In the genomic region with DNA sequence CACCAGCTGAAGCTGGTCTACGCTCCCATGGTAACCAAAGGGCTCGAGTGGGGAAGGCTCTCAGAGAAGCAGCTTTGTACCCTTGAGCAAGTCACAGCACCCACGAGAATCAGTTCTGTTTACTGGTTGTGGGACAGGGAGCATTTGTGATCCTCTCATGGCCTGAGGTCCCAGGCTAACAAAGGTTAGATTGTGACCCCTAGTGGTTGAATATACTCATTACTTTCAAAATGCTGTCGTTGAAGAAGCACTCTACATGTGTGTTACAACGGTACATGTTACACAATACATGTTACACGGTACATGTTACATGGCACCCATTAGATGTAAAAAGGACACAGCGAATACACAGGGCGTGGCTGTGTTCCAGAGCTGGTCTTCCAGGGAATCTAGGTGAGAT, we compare ENCODE assay signal across 9 mouse cellular contexts. TPM values are rescaled to one million over a fixed set of nuclear protein-coding genes. Genes with fewer than 3 reads are reported as not detected.
DNase-seq lines count a peak whose midpoint lies in the region; ATAC-seq and TF ChIP-seq lines count a peak whose summit lies in the region.
"Had no signal": no experiment of that assay in that cellular context is flagged by ENCODE, and none has a peak within 500 bp of the region (broad histone marks: within the 10 kb centered on the region; RNA-seq: fewer than 3 reads in every experiment).

No protein-coding gene starts in this region.

- H3K9ac ChIP-seq in heart, postnatal 0 days (replicated peaks; ENCODE audit: low read depth, low read length): no peak overlapping the region
- H3K9ac ChIP-seq: heart, embryonic 15.5 days had no signal

- no peak overlapping the region for H3K4me2 ChIP-seq in heart, postnatal 0 days (ENCODE audit: low read depth, low read length)
- H3K4me2 ChIP-seq: heart, embryonic 15.5 days had no signal

- H3K4me3 ChIP-seq in heart, postnatal 0 days (ENCODE audit: low read depth, low read length): no peak overlapping the region
- no peak overlapping the region for H3K4me3 ChIP-seq in thymus, adult 2 months (ENCODE audit: control insufficient read depth, insufficient read depth, low read length)
- no peak overlapping the region for H3K4me3 ChIP-seq in cortical plate, adult 2 months (ENCODE audit: insufficient read depth, low read length)
- H3K4me3 ChIP-seq: heart, embryonic 15.5 days had no signal

- no peaks in the 10 kb centered on the region for H3K4me1 ChIP-seq in heart, postnatal 0 days (ENCODE audit: control insufficient read depth, insufficient read depth)
- peaks cover 4% of the 10 kb centered on the region for H3K4me1 ChIP-seq in thymus, adult 2 months (replicated peaks; ENCODE audit: control insufficient read depth, insufficient read depth, low read length)
- H3K4me1 ChIP-seq in cortical plate, adult 2 months (ENCODE audit: control insufficient read depth, insufficient read depth, low read length): peaks cover 3% of the 10 kb centered on the region

- H3K36me3 ChIP-seq in heart, postnatal 0 days (replicated peaks; ENCODE audit: control insufficient read depth, insufficient read depth, low read length): no peaks in the 10 kb centered on the region
- H3K36me3 ChIP-seq in thymus, adult 2 months (ENCODE audit: control insufficient read depth, insufficient read depth, low read length): no peaks in the 10 kb centered on the region
- H3K36me3 ChIP-seq in splenic B cell, adult 2 months (ENCODE audit: control insufficient read depth, insufficient read depth, low read length, poor library complexity, severe bottlenecking): no peaks in the 10 kb centered on the region; the same call in 1 of the 2 replicates

- TF ChIP-seq EP300 in heart, postnatal 0 days (IDR thresholded peaks at IDR 0.05; ENCODE audit: low read depth): no peak

- TF ChIP-seq POLR2A in thymus, adult 2 months (IDR thresholded peaks at IDR 0.05; ENCODE audit: control insufficient read depth, extremely low read depth, insufficient read depth, low read length, poor library complexity): no peak
- no peak for TF ChIP-seq POLR2A in cortical plate, adult 2 months (IDR thresholded peaks at IDR 0.05; ENCODE audit: extremely low read depth, insufficient read depth, low read length)

- peak; percentile 62 for TF ChIP-seq CTCF in heart, postnatal 0 days (IDR thresholded peaks at IDR 0.05; ENCODE audit: low read depth)
- peak; percentile 42; the same call in 1 of the 2 replicates for TF ChIP-seq CTCF in thymus, adult 2 months (IDR thresholded peaks at IDR 0.05; ENCODE audit: borderline replicate concordance, control insufficient read depth, extremely low read depth, insufficient read depth, low read length, poor library complexity)
- TF ChIP-seq CTCF in cortical plate, adult 2 months (IDR thresholded peaks at IDR 0.05; ENCODE audit: extremely low read depth, insufficient read depth, low read length): peak; percentile 47; the same call in 1 of the 2 replicates

- no peak overlapping the region for H3K27ac ChIP-seq in heart, postnatal 0 days (ENCODE audit: low read depth)
- H3K27ac ChIP-seq in thymus, adult 2 months (ENCODE audit: control insufficient read depth, insufficient read depth, low read length): no peak overlapping the region
- no peak overlapping the region for H3K27ac ChIP-seq in cortical plate, adult 2 months (ENCODE audit: insufficient read depth, low read length)
- H3K27ac ChIP-seq: heart, embryonic 15.5 days had no signal

- no peak for DNase-seq in heart, postnatal 0 days (ENCODE audit: low spot score)
- no peak for DNase-seq in heart, postnatal 4 days
- DNase-seq in thymus, adult 2 months: no peak
- DNase-seq in thymus, postnatal 36 days: no peak
- DNase-seq in splenic B cell, adult 2 months (ENCODE audit: low read depth, low spot score): peak; percentile 71
- no peak for DNase-seq in spleen, postnatal 36 days (ENCODE audit: low spot score in 2 of 2)
- DNase-seq in heart, postnatal 25 days (ENCODE audit: low spot score): no peak

- WGBS in heart, postnatal 0 days: 76% methylated on average over 8 of the region's 8 CpGs
- 86% methylated on average over 8 of the region's 8 CpGs for WGBS in thymus, adult 2 months

- peak; percentile 13; the same call in 1 of the 2 replicates for ATAC-seq in heart, postnatal 0 days (ENCODE audit: insufficient read depth, low read depth)

- no peaks in the 10 kb centered on the region for H3K27me3 ChIP-seq in heart, postnatal 0 days (ENCODE audit: control insufficient read depth, insufficient read depth, low read length)
- no peaks in the 10 kb centered on the region; the same call in 1 of the 2 replicates for H3K27me3 ChIP-seq in thymus, adult 2 months (ENCODE audit: control insufficient read depth, insufficient read depth, low read length)
- no peaks in the 10 kb centered on the region for H3K27me3 ChIP-seq in splenic B cell, adult 2 months (ENCODE audit: control insufficient read depth, insufficient read depth, low read length, poor library complexity, severe bottlenecking)
- H3K27me3 ChIP-seq: heart, embryonic 15.5 days had no signal

- intact Hi-C loops in heart, postnatal 25 days (cut with DNase I): loop anchor here (1.0 to 10.0 kb wide), 3 partner anchors 38 to 238 kb away; partner anchors contain the start of gene Sh3pxd2a

- H3K9me3 ChIP-seq in heart, postnatal 0 days (replicated peaks; ENCODE audit: control insufficient read depth, low read length): no peaks in the 10 kb centered on the region
- H3K9me3 ChIP-seq: heart, embryonic 15.5 days had no signal

RNA-seq across cellular contexts. Expression of gene Stn1, which starts 34.7 kb away (rescaled TPM):
- 26.1 and 71.6 TPM in 2 replicates for total RNA-seq in heart, postnatal 0 days (2014; rRNA removed; ENCODE audit: low replicate concordance)
- polyA plus RNA-seq in heart, postnatal 0 days (2015; fragmentation: Nextera tagmentation; extraction: Ambion mirVana): 20.1 and 21.6 TPM in 2 replicates
- total RNA-seq in heart, postnatal 4 days (2021): 10 to 100 TPM; 23.1 to 26.3 TPM
- polyA plus RNA-seq in thymus, adult 2 months (2012; rRNA removed): 24.2 and 24.8 TPM in 2 replicates
- polyA plus RNA-seq in cortical plate, adult 2 months (2012; rRNA removed): 17.7 and 19.5 TPM in 2 replicates
- total RNA-seq in heart, postnatal 25 days (2021): 10 to 100 TPM; 17.8 to 18.9 TPM

RNA-seq across cellular contexts. Expression of gene Sh3pxd2a, which starts 38.4 kb away (rescaled TPM):
- total RNA-seq in heart, postnatal 0 days (2014; rRNA removed; ENCODE audit: low replicate concordance): 45.0 and 47.2 TPM in 2 replicates
- polyA plus RNA-seq in heart, postnatal 0 days (2015; fragmentation: Nextera tagmentation; extraction: Ambion mirVana): 2.9 and 3.4 TPM in 2 replicates
- 10 to 100 TPM; 91.0 to 95.1 TPM for total RNA-seq in heart, postnatal 4 days (2021)
- polyA plus RNA-seq in thymus, adult 2 months (2012; rRNA removed): 19.4 and 21.0 TPM in 2 replicates
- polyA plus RNA-seq in cortical plate, adult 2 months (2012; rRNA removed): 12.2 and 13.4 TPM in 2 replicates
- total RNA-seq in heart, postnatal 25 days (2021): 10 to 100 TPM; 63.5 to 63.6 TPM
